Mouse (Mus musculus) left cerebral cortex, postnatal 25 days (tissue): ENCODE data around the gene Tubgcp6. TPM values are rescaled to one million over a fixed set of nuclear protein-coding genes. Genes with fewer than 3 reads are reported as not detected.

Experiments
- DNase-seq, 2 experiments: peaks; one replicate each; pipeline ENCODE4 v3.0.0; 2022; ENCODE audit warnings: low spot score in 2 of 2, mixed read lengths in 1 of 2
- intact Hi-C: fragments of 180-260 bp; cut with DNase I; formaldehyde crosslinking; loops from one replicate; pipeline ENCODE4 v1.15.1; 2025
- total RNA-seq, 2 experiments: library from RNA; stranded (reverse); gene quantifications; 2 replicates each; pipeline ENCODE4 v1.2.3; 2021

Gene Tubgcp6
- total RNA-seq, 2 experiments from 2014 or later: 26.3 to 27.7 TPM

DNA sequence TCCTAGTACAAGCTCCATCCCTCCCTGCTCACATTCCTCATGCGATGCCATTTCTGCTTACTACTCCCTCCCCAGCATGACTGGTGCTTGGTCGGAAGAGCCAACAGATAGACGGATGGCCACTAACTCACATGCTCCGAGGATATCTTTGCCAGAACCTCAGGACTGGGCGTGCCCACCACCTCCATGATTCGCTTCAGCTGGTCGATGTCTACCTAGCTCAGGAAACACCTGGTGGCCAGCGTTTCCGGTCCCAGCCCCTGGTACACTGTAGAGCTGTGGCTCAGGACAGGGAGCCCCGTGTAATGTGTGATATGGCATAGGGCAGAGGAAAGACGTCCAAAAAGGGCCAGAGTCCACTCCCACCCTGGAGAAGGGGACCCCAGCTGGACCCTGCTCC lies 22.1 kb upstream of the Tubgcp6 start:
- no peak for DNase-seq
- intact Hi-C loops: no loop called here

DNA sequence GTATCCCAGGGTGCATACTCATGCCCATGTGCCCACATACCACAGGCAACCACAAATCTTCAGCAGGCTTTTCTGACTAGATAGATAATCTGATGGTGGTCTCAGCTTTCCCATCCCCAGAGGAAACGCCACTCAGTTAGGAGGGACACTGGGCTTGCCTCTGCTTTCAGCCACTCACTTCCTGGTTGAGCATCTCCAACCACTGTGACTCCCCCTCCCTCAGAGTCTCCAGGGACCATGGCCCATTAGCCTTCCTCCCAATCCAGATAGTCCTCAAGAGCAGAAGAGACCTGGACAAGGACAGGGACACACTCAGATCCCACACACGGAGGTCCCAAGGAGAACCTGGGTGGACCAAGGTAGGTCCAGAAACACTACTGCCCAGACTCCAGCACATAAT lies 20.2 kb upstream of the Tubgcp6 start:
- intact Hi-C loops: no loop called here
- DNase-seq: no peak

DNA sequence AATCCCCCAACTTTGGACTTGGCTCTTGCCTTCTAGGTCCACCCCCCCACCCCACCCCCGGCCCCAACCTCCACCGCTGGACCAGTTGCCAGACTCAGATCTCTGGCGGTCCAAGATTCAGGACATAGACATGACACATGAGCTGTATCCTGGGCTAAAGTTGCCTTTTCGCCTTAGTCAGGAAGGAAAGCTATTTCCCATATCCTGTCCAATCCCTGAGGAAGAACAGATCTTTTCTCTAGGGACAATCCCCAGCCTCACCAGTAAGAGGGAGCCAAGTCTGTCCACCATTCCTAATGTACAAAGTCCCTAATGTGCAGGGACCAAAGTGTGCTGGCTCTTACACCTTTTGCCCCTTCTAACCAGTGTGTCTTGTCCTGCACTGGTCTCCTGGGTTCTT lies 19.0 kb upstream of the Tubgcp6 start:
- intact Hi-C loops: no loop called here
- no peak for DNase-seq

DNA sequence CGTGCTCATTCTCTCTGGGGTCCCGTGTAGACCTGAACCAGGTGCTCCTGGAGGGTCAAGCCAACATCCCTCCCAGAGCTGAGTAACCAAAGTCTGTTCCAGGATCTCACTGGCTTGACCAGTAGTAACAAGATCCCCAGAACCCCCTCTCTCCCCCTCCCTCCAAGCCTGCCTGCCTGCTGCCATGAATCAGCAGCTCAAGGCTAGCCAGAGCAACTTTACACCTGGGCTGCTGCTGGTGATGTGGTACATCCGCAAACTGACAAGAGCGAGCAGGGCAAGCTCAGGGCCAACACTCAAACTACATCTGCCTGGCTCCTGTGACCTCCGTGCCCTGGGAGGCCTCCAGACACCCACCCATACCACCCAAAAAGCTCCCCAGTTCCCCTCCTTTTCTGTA lies 18.5 kb upstream of the Tubgcp6 start:
- intact Hi-C loops: no loop called here

GRCm38 (mm10) chr15:89140659-89141252 lies 17.8 kb upstream of the Tubgcp6 start, which contains the start of gene Mapk12:
Gene Mapk12, minus strand, starts transcription at chr15:89140703.
- peak in 1 of 2 experiments; percentile 38 for DNase-seq
- intact Hi-C loops: no loop called here

More for the DNA sequence above, 18.5 kb upstream of the Tubgcp6 start:
- DNase-seq: no peak

DNA sequence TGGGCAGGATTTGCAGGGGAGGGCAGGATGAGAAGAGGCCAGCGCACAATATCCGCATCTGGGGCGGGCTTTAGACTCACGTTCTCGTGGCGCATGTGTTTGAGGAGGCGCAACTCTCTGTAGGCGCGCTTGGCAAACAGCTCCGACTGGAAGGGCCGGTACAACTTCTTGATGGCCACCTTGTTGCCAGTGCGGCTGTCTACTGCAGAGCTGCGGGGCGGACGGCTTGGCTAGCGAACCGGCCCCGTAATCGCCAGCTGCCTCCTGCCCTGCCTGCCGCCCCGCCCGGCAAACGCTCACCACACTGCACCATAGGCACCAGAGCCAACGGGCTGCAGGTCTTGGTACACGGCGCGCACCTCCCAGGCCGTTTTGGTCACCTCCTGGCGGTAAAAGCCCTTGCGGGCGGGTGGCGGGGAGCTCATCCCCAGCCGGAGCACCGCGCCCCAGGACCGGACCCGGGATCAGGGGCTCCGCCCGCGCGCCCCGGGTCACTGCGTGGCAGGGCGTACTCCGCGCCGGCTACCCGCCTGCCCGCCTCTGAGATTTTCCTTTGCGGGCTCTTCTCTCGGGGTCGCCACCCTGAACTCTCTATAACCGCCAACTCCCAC lies 17.2 kb upstream of the Tubgcp6 start:
- intact Hi-C loops: no loop called here
- peak; percentile 77 to 92 for DNase-seq

- intact Hi-C loops: no loop called here
- DNase-seq: no peak
Observed at GRCm38 (mm10) chr15:89138531-89138930, 15.6 kb upstream of the Tubgcp6 start.

GRCm38 (mm10) chr15:89138046-89138405 lies 15.1 kb upstream of the Tubgcp6 start:
- intact Hi-C loops: no loop called here
- no peak for DNase-seq

DNA sequence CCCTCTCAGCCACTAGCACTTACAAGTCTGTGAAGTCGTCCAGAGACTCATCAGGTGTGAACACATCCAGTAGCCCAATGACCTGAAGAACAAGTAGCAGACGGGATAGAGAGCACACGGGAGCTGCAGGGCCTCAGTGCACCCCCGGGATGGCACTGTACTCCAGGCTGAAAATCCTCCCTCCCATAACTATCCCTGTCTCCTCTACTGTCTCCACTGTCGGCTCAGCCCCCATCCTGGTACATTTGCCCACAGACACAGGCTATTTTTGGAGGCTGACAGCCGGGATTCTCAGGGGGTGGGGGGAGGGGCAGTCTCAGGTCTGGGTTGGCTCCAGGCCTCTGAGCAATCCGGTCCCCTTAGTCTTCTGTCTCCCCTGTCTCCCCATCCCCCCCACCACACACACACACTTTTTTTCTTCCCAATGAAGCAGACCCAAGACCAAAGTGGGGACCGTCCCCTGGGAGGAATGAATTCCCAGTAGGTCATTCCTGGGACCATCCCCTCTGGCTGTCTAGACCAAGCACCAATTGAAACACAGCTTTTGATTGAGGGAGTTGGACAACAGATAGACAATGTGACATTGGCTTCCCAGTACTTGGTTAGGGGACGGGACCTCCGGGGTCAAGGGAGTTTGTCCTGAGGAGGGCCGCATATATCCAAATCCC lies 14.6 kb upstream of the Tubgcp6 start:
- DNase-seq: peak in 1 of 2 experiments; percentile 44
- intact Hi-C loops: no loop called here

- DNase-seq: no peak
- intact Hi-C loops: no loop called here
Observed at GRCm38 (mm10) chr15:89136461-89137155, 13.7 kb upstream of the Tubgcp6 start.

- no peak for DNase-seq
- intact Hi-C loops: no loop called here
Observed at GRCm38 (mm10) chr15:89131316-89131715, 8.4 kb upstream of the Tubgcp6 start.

GRCm38 (mm10) chr15:89130245-89130644 lies 7.3 kb upstream of the Tubgcp6 start:
- intact Hi-C loops: no loop called here
- no peak for DNase-seq

DNA sequence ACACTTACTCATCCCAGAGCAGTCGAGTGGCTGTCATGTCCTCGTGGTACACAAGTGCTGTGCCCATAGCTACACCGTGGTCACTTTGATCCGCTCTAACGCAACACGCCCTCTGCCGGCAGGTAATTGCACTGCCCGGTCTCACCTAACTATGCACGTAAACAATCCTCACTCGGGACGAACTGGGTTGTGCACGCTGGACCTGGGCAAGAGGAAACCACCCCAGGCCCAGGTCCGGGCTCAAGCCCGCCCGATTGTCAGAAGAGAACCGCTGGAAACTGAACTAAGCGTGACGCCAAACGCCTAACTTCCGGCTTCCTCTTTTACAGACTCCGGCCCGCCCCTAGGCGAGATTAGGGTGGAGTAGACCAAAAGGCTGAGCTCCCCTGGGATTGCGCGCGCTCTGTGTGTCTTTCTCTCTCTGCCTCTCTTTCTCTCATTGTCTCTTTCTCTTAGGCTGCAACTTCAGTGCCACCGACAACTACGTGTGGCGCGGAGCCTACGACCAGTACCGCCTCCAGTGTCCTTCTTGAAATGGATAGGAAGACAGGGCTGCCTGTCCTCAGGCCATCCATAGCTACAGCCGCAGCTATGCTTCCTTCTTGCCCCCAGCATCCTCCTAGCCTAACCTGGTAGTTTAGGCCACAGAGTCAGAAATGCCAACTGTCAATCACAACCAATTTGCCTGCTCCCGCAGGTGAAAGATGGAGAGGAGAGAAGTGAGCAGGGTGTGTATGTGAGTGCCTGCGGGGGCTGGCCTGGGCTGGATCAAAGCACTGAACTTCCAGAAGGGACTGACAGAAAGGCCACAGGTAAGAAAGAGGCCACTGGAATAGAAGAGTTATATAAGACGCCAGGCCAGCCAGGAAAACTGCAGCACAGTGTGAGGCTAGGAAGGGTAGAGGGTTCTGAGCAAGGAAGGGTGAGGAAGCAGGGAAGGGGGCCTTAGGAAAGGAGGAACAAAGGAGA lies 5.8 kb upstream of the Tubgcp6 start, which contains the start of gene Hdac10:
Hdac10 (minus strand) TSS at position 319 of the 969 bp plus-strand sequence.
- peak; percentile 84 to 85 for DNase-seq
- intact Hi-C loops: no loop called here

DNA sequence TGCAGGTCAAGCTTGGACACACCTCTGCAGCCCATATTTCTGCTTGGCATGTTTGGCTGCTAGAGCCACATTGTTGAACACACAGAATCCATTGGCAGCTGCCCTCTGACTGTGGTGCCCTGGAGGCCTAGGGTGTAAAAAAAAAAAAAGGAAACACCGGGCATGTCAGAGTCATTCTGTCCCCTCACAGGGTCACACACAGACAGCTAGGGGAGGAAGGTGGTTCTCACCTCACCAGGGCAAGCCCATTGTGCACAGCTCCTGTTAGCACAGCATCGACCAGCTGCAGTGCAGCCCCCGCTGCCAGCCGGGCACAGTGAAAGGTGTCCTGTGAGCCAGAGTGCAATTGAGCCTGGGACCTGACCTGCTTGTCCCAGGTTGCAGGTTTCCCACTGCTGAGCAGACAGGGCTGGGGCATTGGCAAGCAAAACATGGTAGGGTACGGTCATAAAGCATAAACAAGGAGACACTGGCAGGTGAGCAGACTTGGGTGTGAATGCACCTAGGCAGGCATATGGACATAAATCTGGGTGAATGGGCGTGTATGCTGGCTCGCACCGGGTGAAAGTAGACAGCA lies 4.5 kb upstream of the Tubgcp6 start:
- intact Hi-C loops: no loop called here
- no peak for DNase-seq

DNA sequence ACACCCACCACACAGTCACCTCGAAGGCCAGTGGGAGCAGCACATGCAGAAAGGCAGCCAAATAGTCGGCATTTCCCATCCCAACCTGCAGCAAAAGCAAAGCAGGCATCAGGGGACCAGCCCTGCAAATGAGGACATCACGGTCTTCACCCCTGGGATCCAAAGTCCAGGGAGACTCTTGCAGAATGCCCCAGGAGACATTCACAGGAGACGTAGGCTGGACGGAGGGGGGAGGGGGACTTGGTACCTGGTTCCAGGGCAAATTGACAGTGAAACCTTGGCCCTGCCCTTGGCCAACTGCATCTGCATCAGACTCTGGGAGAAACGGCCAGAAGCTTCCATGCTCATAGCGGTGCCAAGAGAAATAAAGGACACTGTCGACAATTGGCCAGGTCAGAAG lies 3.7 kb upstream of the Tubgcp6 start:
- intact Hi-C loops: no loop called here
- no peak for DNase-seq

GRCm38 (mm10) chr15:89125351-89125750 lies 2.4 kb upstream of the Tubgcp6 start:
- intact Hi-C loops: no loop called here
- DNase-seq: no peak

DNA sequence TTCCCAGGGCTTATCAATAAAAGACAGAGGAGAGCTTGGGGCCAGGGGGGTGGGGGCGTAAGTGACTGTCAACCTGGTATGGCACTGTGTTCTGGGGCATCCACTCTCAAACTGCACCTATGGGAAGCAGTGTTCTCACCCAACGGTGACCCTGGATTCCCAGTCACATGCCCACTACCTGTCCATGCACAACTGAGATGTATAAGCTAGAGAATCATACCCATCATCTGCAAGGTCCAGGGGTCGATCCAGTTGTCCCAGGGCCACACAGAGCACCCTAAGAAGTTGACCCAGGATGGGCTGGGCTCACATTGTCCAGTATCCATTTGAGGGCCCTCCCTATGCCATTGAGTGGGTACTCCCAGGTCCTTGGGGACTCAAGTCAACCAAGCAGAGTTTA lies 1.4 kb upstream of the Tubgcp6 start:
- intact Hi-C loops: loop anchor here (5.0 kb wide), 1 partner anchor 233 kb away; the partner anchor contains the start of genes Lmf2 and Ncaph2
- no peak for DNase-seq

GRCm38 (mm10) chr15:89123595-89123994 lies 683 bp upstream of the Tubgcp6 start:
- peak in 1 of 2 experiments; percentile 76 for DNase-seq

GRCm38 (mm10) chr15:89118007-89118406 lies 4.9 kb downstream of the Tubgcp6 start:
- DNase-seq: no peak
- intact Hi-C loops: no loop called here

More at GRCm38 (mm10) chr15:89123595-89123994, 683 bp upstream of the Tubgcp6 start:
- intact Hi-C loops: loop anchor here (2.0 to 5.0 kb wide), 2 partner anchors 87 to 234 kb away; partner anchors contain the start of genes Lmf2, Ncaph2 and Ppp6r2
